Mouse (Mus musculus): ENCODE results near the gene Gng8.
A peak's percentile ranks its signal among the peaks of the same experiment; 100 is the strongest.

Gene Gng8

DNA sequence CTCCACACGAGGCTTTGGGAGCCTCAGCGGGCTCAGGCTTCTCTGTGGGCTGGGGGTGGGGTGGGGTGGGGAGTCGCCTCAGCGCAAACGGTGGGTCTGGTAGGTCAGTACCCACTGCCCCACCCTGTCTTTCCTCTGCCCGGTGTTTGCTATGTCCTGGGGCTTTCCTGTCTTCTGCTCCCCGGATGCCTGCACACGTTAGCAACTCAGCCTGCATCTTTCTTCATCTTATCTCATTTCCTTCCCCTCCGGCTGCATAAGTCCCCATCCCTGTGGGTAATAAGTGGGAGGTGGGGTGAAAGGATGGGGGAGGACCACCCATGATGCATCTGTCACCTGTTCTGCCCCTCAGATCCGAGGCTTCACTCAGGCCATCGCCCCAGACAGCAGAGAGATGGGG is 16.8 kb downstream of the Gng8 start:
- no peak for DNase-seq (ENCODE audit: low read depth, low spot score)

DNA sequence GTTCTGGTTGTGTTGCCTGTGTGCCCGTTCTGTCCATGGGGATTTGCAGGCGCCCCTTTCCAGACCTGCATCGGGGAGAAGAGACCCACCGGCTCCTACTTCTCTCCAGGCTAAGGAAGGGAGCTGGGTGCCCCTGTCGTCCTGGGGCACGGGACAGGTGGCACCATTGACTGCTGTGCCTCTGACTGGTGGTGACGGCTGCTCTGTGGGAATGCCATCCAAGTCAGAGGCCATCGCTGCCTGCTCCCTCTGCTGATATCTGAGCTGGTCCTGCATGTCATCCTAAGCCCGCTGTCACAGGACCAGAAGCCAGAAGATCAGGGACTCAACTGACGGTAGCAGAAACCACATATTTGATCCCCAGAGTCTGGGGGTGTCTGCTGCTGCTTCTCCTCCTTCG is 17.3 kb downstream of the Gng8 start:
- no peak for DNase-seq (ENCODE audit: low read depth, low spot score)

DNA sequence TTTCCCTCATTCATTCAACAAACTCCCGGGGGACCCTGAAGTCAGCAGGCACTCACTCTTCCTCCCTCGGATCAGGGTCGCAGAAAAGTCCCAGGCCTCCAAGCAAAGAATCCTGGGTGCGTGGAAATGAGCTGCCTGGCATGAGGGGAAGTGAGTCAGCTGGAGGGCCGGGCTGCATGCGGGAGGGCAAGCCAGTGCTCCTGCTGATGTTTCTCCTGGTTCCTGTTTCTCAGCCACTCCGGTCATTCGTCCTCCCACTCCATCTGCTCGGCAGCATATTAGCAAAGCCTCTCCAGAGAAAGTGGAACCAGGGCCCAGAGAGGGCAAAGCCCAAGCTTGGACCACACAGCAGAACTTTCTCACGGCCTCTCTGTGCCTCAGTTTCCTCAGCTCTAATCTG is 18.3 kb downstream of the Gng8 start:
- DNase-seq (ENCODE audit: low read depth, low spot score), result no peak

GRCm38 (mm10) chr7:16911904-16912303 is 20.3 kb downstream of the Gng8 start:
- DNase-seq (ENCODE audit: low read depth, low spot score), result no peak

GRCm38 (mm10) chr7:16912360-16912759 is 20.8 kb downstream of the Gng8 start:
- DNase-seq (ENCODE audit: low read depth, low spot score), result no peak

DNA sequence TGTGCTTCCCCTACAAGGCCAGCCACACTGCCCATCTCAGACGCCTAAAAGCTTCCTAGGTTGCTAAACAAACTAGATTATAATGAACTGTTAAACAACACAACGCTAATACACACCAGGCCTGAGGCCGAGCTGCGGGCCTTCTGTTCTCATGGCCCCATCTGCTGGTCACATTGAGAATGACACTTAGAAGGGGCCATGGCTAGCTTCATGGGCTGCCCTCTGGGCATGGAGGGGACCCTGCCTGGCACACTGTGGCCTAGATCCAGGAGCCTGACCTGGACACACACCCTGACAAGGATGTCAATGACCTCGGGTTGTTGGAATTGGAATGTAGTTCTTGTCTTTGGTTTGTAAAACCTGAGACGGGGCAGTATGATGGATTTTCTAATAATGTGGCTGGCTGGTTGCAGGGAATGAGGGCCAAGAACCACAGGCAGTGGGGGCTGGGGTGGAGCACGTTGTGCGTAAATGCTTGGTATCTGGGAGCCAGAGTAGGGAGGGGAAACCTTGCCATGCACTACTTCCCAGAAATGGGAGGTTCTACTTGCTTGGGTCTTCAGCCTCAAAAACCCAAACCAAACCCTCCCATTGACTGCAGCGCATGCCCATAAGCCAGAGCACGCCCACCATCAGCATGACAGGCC is 22.3 kb downstream of the Gng8 start:
- DNase-seq (ENCODE audit: low read depth, low spot score), result peak; percentile 70

- no peak for DNase-seq (ENCODE audit: low read depth, low spot score)
Observed at GRCm38 (mm10) chr7:16914453-16915343, 23.1 kb downstream of the Gng8 start.

DNA sequence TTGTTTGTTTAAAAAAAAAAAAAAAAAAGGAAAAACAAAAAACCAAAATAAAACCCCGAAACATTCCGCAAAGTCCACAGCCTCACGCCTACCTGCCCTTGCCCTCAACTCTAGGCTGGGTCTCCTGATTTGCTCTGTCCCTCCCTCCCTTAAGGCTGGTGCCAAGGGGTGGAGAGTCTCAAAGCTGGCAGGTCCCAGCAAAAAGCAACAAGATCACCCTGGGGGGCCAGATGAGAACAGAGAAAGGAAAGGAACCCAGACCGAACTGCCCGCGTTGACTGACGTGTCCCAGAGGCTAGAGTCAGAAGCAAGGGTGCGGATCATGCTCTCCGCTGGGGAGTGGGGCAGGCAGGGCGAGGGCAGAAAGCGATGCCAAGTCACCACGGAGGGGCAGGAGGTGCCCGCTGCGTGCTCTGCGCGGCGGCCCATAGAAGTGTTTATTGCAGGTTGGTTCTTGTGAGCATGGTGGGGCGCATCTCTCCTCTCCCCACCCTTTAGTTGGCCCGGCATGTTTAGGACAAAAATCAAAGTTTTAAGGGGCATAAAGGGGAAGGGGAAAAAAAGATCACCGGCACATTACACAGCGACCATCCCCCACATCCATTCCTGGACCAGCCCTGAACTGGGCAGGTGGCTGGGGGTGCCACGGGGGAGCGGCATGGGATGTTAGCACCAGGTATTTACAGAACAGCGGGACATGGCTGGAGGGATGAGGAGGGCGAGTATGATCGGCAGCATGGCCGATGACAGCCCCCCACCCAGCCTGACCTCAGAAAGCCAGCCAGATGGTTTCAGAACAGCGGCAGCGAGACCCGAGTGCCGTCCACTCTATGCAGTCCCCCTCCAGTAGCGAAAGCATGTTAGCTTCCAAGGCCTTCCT is 24.1 kb downstream of the Gng8 start:
- no peak for DNase-seq (ENCODE audit: low read depth, low spot score)

GRCm38 (mm10) chr7:16916342-16917265 is 25.0 kb downstream of the Gng8 start:
- no peak for DNase-seq (ENCODE audit: low read depth, low spot score)

GRCm38 (mm10) chr7:16917447-16917846 is 25.9 kb downstream of the Gng8 start:
- no peak for DNase-seq (ENCODE audit: low read depth, low spot score)

- DNase-seq (ENCODE audit: low read depth, low spot score), result no peak
Observed at GRCm38 (mm10) chr7:16918014-16918413, 26.4 kb downstream of the Gng8 start.

DNA sequence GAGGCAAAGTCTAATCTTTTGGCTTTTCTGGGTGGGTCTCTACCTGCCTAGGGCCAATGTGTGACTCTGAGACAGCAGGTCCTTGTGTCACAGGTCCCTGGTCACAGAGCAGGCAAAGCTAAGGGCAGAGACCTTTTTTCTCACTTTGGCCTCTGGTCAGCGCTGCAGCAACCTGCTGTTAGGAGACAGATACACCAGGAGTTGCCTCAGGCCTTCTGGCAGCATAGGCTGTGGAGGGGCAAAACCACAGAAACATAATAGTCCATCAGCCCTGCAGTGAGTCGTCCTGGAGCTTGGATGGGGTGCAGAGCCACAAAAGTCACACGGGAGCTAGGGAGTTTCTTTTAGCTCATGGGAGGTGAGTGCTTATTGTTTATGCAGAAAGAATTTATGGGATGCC is 27.1 kb downstream of the Gng8 start:
- no peak for DNase-seq (ENCODE audit: low read depth, low spot score)

DNA sequence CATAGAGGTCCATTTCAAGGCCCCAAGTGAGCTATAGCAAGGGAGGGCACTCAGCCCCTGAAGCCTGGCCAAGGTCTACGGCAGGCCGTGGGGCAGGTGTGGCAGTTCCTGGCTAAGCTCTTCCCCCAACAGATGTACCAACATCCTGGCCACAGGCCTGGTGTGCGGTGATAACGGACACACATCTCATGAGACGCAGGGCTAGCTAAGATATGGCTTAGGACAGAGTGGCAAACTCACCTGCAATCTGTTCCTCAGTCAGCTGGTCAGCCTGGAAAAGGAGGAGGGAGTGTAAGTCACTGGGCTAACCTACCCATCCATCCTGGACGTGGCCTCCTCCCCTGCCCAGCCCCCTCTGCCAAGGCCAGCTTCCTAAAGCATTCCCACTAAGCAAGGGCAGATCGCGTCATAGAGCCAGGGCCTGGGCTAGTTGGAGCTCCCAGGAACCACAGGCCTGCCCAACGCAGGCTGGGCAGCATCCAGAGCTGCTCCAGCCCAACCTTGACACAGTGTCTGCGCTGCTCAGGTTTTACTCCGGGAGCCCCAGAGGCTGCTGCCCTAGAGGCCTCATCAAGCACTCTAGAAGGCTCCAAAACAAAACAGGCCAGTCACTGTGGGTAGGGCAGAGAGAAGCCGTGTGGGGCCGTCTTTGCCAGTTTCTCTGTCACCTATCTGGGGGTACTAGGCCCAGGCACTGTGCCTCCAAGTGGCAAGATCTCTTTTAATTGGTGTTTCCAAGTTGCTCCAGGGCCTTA is 28.0 kb downstream of the Gng8 start:
- no peak for DNase-seq (ENCODE audit: low read depth, low spot score)

DNA sequence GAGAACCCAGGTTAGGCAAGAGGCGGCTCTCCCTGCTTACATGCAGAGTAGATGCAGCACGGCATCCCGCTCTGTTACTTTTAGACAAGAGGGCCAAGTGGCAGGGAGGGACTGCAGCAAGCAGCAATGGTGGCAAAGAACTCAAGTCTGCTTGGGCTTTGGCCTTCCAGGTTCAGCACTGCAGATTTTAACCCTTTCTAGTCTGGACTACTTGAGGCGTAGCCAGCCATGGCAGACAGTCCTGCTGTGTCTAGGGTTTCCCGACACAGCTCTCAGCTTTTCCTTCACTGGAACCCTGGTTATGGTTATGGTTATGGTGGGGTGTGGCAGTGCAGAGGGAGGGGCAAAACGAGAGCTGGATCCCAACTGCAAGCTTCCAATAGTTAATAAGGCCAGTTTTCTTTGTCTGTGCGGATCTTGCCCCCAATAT is 28.6 kb downstream of the Gng8 start:
- no peak for DNase-seq (ENCODE audit: low read depth, low spot score)

DNA sequence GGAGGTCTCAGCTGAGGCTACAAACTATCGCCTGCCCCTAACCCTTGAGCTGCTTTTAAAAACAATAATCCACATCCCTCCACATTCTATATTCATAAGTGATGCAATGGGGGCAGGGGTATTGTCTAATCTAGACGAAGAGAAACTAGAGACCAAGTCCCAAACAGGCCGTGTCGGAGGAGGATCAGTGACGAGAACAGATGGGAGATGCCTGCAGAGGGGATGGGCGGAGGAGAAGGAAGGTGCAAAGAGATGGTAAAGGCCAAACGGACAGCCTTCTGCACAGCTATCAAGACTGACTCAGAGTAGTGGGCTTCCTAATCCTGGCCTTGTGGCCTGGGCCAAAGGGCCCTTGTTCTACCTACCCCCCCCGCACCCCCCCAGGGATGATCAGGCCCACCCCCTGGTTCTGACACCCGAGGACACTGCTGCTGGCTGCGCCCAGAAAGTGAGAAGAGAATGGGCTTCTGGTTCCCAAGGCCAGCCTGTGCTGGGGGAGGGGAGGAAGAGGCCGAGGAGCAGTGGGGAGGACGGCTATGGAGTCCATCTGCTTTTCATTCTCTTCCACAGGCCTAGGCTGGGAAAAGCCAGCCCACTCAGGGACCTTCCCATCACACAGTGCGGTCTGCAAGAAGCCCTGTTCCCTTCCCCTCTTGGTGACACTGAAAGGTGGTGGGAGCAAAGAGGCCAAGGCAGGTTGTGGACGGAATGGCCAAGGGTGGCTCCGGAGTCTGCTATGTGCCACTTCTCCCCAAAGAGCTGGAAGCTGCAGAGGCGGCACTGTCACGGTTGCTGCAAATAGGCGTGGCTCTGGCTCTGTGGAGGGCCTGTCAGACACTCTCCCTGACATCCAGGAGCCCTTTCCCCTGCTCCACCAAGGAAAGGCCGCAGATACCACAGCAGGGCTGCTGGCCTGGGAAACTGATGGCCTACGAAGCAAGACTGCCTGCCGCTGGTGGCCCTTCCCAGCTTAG is 29.5 kb downstream of the Gng8 start:
- DNase-seq (ENCODE audit: low read depth, low spot score), result no peak

- no peak for DNase-seq (ENCODE audit: low read depth, low spot score)
Observed at GRCm38 (mm10) chr7:16921881-16922335, 30.3 kb downstream of the Gng8 start.

GRCm38 (mm10) chr7:16922360-16922973 is 30.9 kb downstream of the Gng8 start:
- DNase-seq (ENCODE audit: low read depth, low spot score), result no peak

DNA sequence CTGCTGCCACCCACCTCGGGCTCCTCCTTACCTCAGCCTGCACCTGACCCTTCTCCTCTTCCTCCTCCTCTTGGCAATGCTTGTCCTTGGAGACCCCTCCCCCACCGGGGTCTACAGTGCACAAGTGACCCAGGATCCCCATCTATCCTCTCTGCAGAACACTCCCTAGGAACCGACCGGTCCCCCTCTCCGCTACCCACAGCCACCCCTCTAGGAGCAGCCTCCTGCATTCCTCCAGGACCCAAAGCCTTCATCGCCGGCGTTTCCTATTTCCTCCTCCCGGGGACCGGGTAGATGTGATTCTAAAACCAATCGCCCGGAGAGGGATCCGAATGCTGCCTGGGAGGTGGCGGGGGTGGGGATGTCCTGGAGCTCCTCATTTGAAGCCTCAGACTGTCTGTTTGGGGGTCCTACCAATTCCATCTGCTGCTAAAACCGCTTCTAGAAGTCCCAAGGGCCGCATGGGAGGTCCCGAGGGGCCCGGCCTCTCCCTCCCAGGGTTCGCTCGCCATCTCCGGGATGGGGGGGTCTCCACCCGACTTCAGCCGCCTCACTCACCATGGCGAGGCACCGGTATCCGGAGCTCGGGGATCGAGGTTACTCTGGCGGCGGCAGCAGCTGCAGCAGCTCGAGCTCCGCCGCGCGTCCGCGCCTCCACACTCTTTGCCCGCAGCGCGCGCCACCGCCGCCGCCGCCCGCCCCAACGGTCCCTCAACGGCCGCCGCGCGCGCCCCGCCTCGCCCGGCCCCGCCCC is 31.9 kb downstream of the Gng8 start:
- no peak for DNase-seq (ENCODE audit: low read depth, low spot score)
